Mouse (Mus musculus) forebrain, embryonic 10.5 days (tissue): ENCODE results near the gene Tnfsf11. TPM values are rescaled to one million over a fixed set of nuclear protein-coding genes. Genes with fewer than 3 reads are reported as not detected.

Source experiments
- DNase-seq: peaks from one replicate; pipeline ENCODE4 v3.0.0-alpha.2; 2017; ENCODE audit warnings: low spot score; ENCODE audit errors: extremely low spot score
- H3K27ac ChIP-seq: fragments of 300-500 bp; sonication (generic); 2 replicates; pipeline ENCODE4 v1.5.1; 2016; ENCODE audit warnings: mild to moderate bottlenecking
- H3K27me3 ChIP-seq: fragments of 300-500 bp; sonication (generic); 2 replicates; pipeline ENCODE4 v1.6.1; 2016; ENCODE audit warnings: mild to moderate bottlenecking; ENCODE audit not compliant: poor library complexity, severe bottlenecking
- H3K36me3 ChIP-seq: fragments of 300-500 bp; sonication (generic); replicated peaks from 2 replicates; pipeline ENCODE4 v1.6.1; 2016; ENCODE audit warnings: mild to moderate bottlenecking, moderate library complexity
- H3K4me1 ChIP-seq: fragments of 300-500 bp; sonication (generic); 2 replicates; pipeline ENCODE4 v1.6.1; 2016
- H3K4me3 ChIP-seq: fragments of 300-500 bp; sonication (generic); 2 replicates; pipeline ENCODE4 v1.5.1; 2016; ENCODE audit warnings: mild to moderate bottlenecking, moderate library complexity
- H3K9me3 ChIP-seq: fragments of 300-500 bp; sonication (generic); 2 replicates; pipeline ENCODE4 v1.6.1; 2016; ENCODE audit warnings: mild to moderate bottlenecking, moderate library complexity
- WGBS: fragments of 180-500 bp; shearing (Covaris S2); methylation state at CpG from one replicate; pipeline ENCODE4 v1.1.7; 2016; 5-methylcytosine and 5-hydroxymethylcytosine counted together
- polyA plus RNA-seq: library from polyadenylated mRNA; unstranded; fragments of >200 nt; fragmentation: Nextera tagmentation; extraction: Ambion mirVana; gene quantifications from 2 replicates; pipeline ENCODE4 v1.2.1, GENCODE M21; 2016

The Tnfsf11 gene
- polyA plus RNA-seq = 0.19 and 0.26 TPM in 2 replicates

DNA sequence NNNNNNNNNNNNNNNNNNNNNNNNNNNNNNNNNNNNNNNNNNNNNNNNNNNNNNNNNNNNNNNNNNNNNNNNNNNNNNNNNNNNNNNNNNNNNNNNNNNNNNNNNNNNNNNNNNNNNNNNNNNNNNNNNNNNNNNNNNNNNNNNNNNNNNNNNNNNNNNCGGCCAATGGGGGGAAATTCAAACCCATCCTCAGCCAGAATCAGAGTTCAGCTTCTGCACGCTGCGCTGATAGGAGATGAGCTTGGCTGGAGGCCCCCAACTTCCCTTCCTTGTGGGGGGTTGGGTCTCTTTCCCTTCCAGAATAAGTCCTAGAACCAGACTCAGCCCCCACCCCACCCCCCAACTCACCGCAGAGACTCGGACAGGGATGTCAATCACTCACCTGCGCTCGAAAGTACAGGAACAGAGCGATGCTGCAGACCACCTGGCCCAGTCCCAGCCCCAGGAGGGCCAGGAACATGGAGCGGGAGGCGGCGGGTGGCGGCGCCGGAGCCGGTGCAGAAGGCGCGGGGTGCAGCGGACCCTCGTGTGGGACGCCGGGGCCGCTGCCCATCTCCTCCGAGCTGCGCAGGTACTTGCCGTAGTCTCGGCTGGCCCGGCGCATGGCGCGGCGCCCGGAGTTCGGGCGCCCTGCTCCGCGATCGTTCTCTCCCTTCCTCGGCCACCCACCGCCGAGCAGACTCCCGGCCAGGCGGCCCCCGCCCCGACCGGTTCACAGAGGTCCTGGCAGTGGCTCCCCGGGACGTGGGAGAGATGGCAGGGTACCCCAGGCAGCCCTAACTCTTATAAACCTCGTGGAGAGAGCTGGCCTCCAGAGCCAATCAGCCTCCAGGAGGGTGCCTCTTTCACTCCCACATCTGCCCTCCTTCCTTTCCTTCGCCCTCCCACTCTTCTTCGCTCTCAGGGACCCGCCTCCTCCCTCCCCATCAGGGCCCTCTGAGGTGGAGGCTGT is at the start of gene Tnfsf11:
Gene Tnfsf11, minus strand, starts transcription at position 758 of the 952 bp plus-strand sequence.
- WGBS = 1% methylated on average over 51 of the region's 51 CpGs
- DNase-seq = peak; percentile 32
- peak within 1 kb of the TSS; percentile 53; the same call in 1 of the 2 replicates for H3K27ac ChIP-seq

DNA sequence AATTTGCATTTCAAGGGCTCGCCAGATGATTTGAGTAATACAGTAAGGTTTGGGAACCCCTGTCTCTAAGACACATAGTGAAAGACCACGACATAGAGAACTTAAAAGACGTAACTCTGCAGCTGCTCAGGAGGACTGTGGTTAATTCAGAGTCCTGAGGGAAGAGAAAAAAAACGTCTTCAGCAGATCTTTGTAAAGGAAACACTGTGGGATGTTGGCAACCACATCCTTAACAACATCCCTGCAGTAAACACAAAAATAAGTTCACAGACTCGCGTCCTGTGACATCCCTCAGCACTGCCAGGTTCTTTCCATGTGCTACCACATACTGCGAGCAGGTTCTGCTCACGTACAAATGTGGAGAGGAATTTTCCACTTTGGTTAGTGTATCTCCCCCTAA is 48.9 kb upstream of the Tnfsf11 start:
- Histone ChIP-seq H3K27ac (no peak overlapping the region), H3K9me3 (no peaks in the 10 kb centered on the region), H3K36me3 (no peaks in the 10 kb centered on the region), H3K27me3 (no peaks in the 10 kb centered on the region), H3K4me3 (no peak overlapping the region), H3K4me1 (peaks cover 5% of the 10 kb centered on the region)
- DNase-seq = no peak
- 70% methylated on average over 8 of the region's 8 CpGs for WGBS

More for the DNA sequence above, at the start of gene Tnfsf11:
- Histone ChIP-seq H3K4me3 (peak within 1 kb of the TSS; percentile 62), H3K27me3 (peaks cover 43% of the 10 kb centered on the region), H3K36me3 (no peaks in the 10 kb centered on the region), H3K9me3 (no peaks in the 10 kb centered on the region), H3K4me1 (peaks cover 14% of the 10 kb centered on the region)

DNA sequence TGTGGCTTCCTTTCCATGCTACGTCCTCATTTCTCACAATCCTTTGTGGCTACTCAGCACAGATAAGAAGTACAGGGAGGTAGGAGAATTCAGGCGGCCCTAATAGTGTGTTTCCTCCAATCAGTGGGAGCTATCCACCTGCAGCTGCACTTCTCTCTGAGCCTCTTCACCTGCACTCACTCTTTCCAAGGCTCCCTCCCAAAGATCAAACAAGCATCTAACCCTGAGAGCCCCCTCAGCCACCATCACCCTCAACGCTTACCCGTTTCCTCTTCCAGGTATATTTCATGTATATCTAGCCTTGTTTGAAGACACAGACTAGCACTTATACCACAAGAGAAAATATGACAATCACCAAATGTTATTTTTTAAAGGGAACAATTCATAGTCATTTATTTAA is 47.5 kb upstream of the Tnfsf11 start:
- Histone ChIP-seq H3K4me1 (peaks cover 4% of the 10 kb centered on the region), H3K27me3 (no peaks in the 10 kb centered on the region), H3K36me3 (no peaks in the 10 kb centered on the region), H3K27ac (no peak overlapping the region), H3K4me3 (no peak overlapping the region), H3K9me3 (no peaks in the 10 kb centered on the region)
- no peak for DNase-seq
- WGBS = 74% methylated on average over 4 of the region's 4 CpGs

DNA sequence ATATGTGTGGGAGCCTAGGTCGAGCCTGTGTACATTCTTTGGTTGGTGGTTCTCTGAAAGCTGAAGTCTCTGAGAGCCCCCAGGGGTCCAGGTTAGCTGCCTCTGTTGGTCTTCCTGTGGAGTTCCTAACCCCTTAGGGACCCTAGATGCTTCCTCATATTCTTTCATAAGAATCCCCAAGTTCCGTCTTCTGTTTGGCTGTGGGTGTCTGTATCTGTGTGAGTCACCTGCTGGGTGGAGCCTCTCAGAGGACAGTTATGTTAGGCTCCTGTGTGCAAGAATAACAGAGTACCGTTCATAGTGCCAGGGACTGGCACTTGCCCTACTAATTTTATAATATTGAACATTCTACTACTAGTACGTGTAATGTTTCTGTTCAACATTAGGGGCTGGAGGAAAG is 45.0 kb upstream of the Tnfsf11 start:
- 82% methylated on average over 4 of the region's 4 CpGs for WGBS
- Histone ChIP-seq H3K27me3 (no peaks in the 10 kb centered on the region), H3K4me3 (no peak overlapping the region), H3K27ac (no peak overlapping the region), H3K9me3 (no peaks in the 10 kb centered on the region), H3K4me1 (no peaks in the 10 kb centered on the region), H3K36me3 (no peaks in the 10 kb centered on the region)
- DNase-seq = no peak

DNA sequence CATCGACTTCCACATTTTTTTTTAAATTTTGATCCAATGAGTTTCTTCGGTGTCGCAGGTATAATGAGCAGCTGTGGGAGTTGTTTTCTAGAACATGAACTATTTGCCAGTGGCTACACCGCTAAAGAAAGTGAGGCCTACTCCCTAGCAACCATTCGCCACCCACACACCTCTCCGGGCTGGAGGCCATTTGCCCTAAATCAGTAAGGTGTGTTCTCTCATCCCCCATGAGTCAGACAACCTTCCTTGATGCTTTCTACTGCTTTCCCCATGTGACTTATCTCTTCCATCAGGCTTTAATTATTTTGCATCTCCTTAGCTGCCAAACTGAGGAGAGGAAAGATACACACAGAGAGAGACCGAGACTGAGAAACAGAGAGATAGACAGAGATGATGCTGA is 43.7 kb upstream of the Tnfsf11 start:
- H3K4me1 ChIP-seq = no peaks in the 10 kb centered on the region
- H3K27me3 ChIP-seq = no peaks in the 10 kb centered on the region
- no peak for DNase-seq
- WGBS = 96% methylated on average over 7 of the region's 7 CpGs
- no peak overlapping the region for H3K27ac ChIP-seq
- no peaks in the 10 kb centered on the region for H3K9me3 ChIP-seq
- H3K4me3 ChIP-seq = no peak overlapping the region
- H3K36me3 ChIP-seq = no peaks in the 10 kb centered on the region

DNA sequence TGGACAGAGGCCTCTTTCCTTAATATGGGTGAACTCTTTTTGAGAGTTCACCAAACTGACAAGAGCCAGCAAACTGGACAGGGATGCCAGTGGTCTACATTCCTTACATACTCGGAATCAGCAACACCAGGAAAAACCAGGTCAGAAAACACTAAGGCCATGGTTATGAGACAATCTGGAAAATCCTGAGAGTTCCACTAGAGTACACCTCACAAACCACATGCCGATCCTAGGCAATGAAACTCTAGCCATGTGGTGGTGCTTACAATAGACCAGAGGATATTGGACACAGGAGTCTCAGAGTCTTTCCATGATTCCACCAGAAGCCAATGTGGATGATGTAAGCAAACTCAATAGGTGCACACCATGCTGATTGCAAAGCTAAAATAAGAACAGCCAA is 39.9 kb upstream of the Tnfsf11 start:
- WGBS = 84% methylated on average over 2 of the region's 2 CpGs
- Histone ChIP-seq H3K27ac (no peak overlapping the region), H3K4me3 (no peak overlapping the region), H3K36me3 (no peaks in the 10 kb centered on the region), H3K4me1 (no peaks in the 10 kb centered on the region), H3K9me3 (no peaks in the 10 kb centered on the region), H3K27me3 (no peaks in the 10 kb centered on the region)
- peak; percentile 6 for DNase-seq

DNA sequence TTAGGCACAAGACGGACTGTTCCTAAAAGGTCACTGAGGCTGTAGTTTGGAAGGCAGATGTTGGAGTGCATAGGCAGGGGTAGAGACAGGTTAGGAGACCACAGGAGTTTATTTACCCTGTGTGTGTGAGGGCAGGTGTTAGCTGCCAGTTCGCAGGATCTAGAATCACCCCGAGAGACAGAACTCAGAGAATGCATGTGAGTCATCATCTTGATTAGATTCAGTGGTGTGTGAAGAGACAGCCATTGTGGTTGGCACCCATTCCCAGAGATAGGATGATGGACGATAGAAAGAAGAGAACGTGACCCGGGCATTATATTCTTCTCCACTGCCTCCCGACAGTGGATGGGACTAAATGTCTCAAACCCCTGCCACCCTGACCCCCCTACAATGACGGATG is 35.2 kb upstream of the Tnfsf11 start:
- H3K27me3 ChIP-seq = no peaks in the 10 kb centered on the region
- H3K36me3 ChIP-seq = no peaks in the 10 kb centered on the region
- peak; percentile 7 for DNase-seq
- H3K27ac ChIP-seq = no peak overlapping the region
- no peak overlapping the region for H3K4me3 ChIP-seq
- WGBS = 84% methylated on average over 8 of the region's 8 CpGs
- H3K9me3 ChIP-seq = no peaks in the 10 kb centered on the region
- no peaks in the 10 kb centered on the region for H3K4me1 ChIP-seq

DNA sequence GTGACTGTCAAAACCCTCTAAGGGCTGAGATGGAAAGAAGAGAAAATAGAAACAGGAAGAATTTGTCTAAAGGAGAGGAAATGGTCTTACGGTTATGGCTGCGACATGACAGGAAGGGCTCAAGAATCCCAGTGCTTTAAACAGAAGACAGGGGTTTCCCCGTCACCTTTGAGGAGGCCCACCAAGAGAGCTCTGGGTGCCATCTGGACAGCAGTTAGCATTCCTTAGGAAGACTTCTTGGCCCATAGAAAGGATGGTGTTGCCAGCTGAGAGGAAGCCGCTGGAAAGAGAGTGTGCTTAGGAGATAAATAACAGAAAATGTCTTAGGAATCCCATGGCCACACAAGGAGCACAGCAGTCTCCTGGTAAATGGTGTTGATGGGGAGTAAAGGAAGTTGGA is 34.3 kb upstream of the Tnfsf11 start:
- Histone ChIP-seq H3K4me1 (no peaks in the 10 kb centered on the region), H3K27ac (no peak overlapping the region), H3K4me3 (no peak overlapping the region), H3K36me3 (no peaks in the 10 kb centered on the region), H3K27me3 (no peaks in the 10 kb centered on the region), H3K9me3 (no peaks in the 10 kb centered on the region)
- WGBS = 96% methylated on average over 4 of the region's 4 CpGs
- no peak for DNase-seq

DNA sequence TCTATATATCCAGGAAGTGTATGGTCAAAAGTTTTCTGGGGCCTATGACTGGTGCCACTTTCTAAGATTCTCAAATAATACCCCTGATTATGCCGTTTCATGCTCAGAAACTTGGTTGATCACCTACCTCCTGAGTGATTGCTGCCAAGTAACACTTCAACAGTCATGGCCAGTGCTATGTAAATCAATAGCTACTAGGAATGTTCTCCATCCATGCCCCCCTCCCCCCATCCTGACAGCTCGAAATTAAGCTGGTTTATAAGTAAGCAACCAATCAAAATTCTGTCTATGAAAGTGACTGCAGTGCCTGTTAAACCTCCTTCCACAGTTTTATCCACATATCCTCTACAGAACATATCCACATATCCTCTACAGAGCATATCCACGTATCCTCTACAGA is 25.5 kb upstream of the Tnfsf11 start:
- Histone ChIP-seq H3K4me3 (no peak overlapping the region), H3K27me3 (no peaks in the 10 kb centered on the region), H3K4me1 (no peaks in the 10 kb centered on the region), H3K36me3 (no peaks in the 10 kb centered on the region), H3K27ac (no peak overlapping the region), H3K9me3 (no peaks in the 10 kb centered on the region)
- 88% methylated on average over 3 of the region's 3 CpGs for WGBS
- DNase-seq = no peak

DNA sequence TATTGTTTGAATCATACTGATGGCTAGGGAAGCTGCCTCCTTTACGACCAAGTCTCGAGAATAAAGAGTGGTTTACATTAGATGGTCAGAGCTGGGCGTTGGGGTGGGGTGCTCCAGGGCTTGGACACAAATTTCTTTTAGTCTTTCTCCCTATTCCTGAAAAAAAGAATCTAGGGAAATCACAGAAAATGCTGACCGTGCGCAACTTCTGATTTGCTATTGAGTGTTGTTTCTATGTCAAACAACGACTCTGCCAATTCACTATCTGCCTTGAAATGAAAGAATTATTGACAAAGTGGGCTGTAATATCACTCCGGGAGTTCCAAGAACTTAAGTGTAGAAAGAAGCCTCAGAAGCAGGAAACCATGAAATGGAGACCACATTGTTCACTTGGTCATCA is 23.5 kb upstream of the Tnfsf11 start:
- Histone ChIP-seq H3K27ac (no peak overlapping the region), H3K27me3 (no peaks in the 10 kb centered on the region), H3K4me1 (no peaks in the 10 kb centered on the region), H3K9me3 (no peaks in the 10 kb centered on the region), H3K36me3 (no peaks in the 10 kb centered on the region), H3K4me3 (no peak overlapping the region)
- WGBS = 81% methylated on average over 7 of the region's 7 CpGs
- no peak for DNase-seq

DNA sequence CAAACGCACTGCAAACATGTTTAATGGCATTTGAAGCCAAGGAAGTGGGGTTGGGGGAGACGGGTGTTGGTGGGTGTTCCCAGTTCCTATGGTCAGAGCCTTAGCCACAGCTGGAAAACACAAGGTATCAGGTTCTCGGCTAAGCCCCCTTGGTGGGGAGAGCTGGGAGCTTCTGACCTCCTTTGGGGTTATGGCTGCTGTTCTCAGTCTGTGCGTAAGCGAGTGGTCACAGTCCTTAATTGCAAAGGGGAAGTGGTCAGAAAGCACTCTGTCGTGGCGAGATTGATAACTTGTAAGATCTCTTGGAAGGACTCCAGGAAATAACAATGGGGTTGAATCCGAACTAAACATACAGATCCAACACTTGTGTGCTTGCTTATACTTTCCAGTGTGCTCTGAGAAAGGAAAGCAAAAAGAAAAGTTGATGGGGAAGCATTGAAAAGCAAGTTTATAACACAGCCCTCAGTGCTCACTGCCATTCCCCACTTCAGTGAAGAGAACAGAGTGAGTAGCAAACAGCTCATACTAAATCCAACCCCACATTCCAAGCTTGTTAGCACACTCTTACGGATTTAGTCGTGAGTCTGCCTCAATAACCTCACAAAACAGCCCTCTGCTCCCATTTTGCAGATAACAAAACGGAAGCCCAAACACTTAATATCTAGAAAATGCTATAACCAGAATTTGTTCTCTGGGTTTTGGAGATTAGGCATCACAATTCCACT is 22.9 kb upstream of the Tnfsf11 start:
- H3K27me3 ChIP-seq = no peaks in the 10 kb centered on the region

DNA sequence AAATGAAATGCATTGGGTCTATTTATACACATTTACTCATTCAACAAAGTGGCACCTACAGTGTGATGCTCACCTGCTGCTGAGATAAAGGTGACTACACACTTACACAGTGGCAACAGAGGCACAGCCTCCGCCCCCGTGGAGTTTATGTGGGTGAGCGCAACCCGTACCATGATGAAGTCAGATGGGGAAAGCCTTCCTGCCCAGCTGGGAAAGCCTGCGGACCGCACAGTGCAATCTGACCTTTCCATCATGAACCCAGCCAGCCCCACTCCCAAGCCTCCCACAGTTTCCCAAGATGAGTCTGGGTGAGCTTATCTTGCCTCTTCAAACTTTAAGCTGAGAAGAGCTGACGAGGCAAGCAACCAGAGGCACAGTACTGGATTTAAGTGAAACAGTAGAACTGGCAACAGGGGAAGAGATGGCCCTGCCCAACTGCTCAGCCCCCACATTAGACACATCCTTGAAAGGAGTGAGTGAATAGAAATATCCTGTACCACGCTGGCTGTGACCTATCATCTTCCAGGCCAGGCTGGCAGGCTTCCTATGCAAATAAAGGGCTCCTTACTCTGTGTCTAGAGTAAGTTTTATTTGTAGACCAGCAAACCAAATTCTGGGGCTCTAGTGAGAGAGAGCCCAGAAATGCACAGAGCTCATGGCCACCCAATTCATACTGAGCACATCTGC is 22.1 kb upstream of the Tnfsf11 start:
- Histone ChIP-seq H3K9me3 (no peaks in the 10 kb centered on the region), H3K4me1 (no peaks in the 10 kb centered on the region), H3K36me3 (no peaks in the 10 kb centered on the region), H3K27ac (no peak overlapping the region), H3K4me3 (no peak overlapping the region), H3K27me3 (no peaks in the 10 kb centered on the region)
- DNase-seq = no peak
- WGBS = 84% methylated on average over 8 of the region's 8 CpGs

More for the DNA sequence above, 22.9 kb upstream of the Tnfsf11 start:
- Histone ChIP-seq H3K36me3 (no peaks in the 10 kb centered on the region), H3K4me1 (no peaks in the 10 kb centered on the region), H3K4me3 (no peak overlapping the region), H3K9me3 (no peaks in the 10 kb centered on the region), H3K27ac (no peak overlapping the region)
- no peak for DNase-seq
- 72% methylated on average over 11 of the region's 11 CpGs for WGBS
